Mouse (Mus musculus) ES-Bruce4 (cell line): Measurements from ENCODE around the gene Fstl4. TPM values are rescaled to one million over a fixed set of nuclear protein-coding genes. Genes with fewer than 3 reads are reported as not detected.

Experiments
- H3K27ac ChIP-seq: 2 replicates; pipeline ENCODE4 v1.5.1; 2012; ENCODE audit warnings: low read length, inconsistent platforms; ENCODE audit not compliant: insufficient read depth
- H3K27me3 ChIP-seq: 2 replicates; pipeline ENCODE4 v1.6.1; 2012; ENCODE audit warnings: mild to moderate bottlenecking, low read length, inconsistent platforms; ENCODE audit not compliant: control insufficient read depth, poor library complexity, insufficient read depth, severe bottlenecking
- H3K36me3 ChIP-seq: 2 replicates; pipeline ENCODE4 v1.6.1; 2012; ENCODE audit warnings: inconsistent platforms, mild to moderate bottlenecking, low read length, moderate library complexity; ENCODE audit not compliant: control insufficient read depth, poor library complexity, insufficient read depth, severe bottlenecking
- H3K4me1 ChIP-seq: one replicate; pipeline ENCODE4 v1.8.1; 2011; ENCODE audit warnings: low read length; ENCODE audit not compliant: control insufficient read depth, insufficient read depth
- H3K4me3 ChIP-seq: 2 replicates; pipeline ENCODE4 v1.5.1; 2011; ENCODE audit warnings: low read depth, mild to moderate bottlenecking, low read length
- H3K9ac ChIP-seq: 2 replicates; pipeline ENCODE4 v1.6.1; 2012; ENCODE audit warnings: low read depth, mild to moderate bottlenecking, inconsistent platforms; ENCODE audit not compliant: poor library complexity, severe bottlenecking
- H3K9me3 ChIP-seq: replicated peaks from 2 replicates; pipeline ENCODE4 v1.6.1; 2012; ENCODE audit warnings: mild to moderate bottlenecking, low read length, inconsistent platforms; ENCODE audit not compliant: control insufficient read depth, poor library complexity, insufficient read depth, severe bottlenecking
- CTCF ChIP-seq: IDR thresholded peaks from one replicate; pipeline ENCODE4 v1.8.1; 2011; ENCODE audit warnings: low read depth, low read length
- EP300 ChIP-seq: IDR thresholded peaks from 2 replicates; pipeline ENCODE4 v1.6.1; 2011; ENCODE audit warnings: low read depth, low read length; ENCODE audit not compliant: insufficient read depth
- POLR2A ChIP-seq: IDR thresholded peaks from one replicate; pipeline ENCODE4 v1.8.1; 2011; ENCODE audit warnings: low read length; ENCODE audit not compliant: insufficient read depth
- polyA plus RNA-seq: library from polyadenylated mRNA; stranded (reverse); fragments of >200 nt; gene quantifications from 2 replicates; pipeline ENCODE4 v1.2.4, GENCODE M21; 2011; ENCODE audit warnings: low read depth; ENCODE audit not compliant: missing spikeins, insufficient read depth, insufficient read length

Fstl4 gene
- polyA plus RNA-seq, 1 experiment: not detected

GRCm38 (mm10) chr11:52910788-52911187 lies 146.4 kb downstream of the Fstl4 start:
- no peak overlapping the region for H3K9ac ChIP-seq
- no peaks in the 10 kb centered on the region for H3K9me3 ChIP-seq
- no peaks in the 10 kb centered on the region for H3K27me3 ChIP-seq
- no peak for TF ChIP-seq CTCF
- TF ChIP-seq EP300: no peak
- no peak for TF ChIP-seq POLR2A
- H3K36me3 ChIP-seq: no peaks in the 10 kb centered on the region
- H3K4me1 ChIP-seq: no peaks in the 10 kb centered on the region
- H3K27ac ChIP-seq: no peak overlapping the region
- no peak overlapping the region for H3K4me3 ChIP-seq

DNA sequence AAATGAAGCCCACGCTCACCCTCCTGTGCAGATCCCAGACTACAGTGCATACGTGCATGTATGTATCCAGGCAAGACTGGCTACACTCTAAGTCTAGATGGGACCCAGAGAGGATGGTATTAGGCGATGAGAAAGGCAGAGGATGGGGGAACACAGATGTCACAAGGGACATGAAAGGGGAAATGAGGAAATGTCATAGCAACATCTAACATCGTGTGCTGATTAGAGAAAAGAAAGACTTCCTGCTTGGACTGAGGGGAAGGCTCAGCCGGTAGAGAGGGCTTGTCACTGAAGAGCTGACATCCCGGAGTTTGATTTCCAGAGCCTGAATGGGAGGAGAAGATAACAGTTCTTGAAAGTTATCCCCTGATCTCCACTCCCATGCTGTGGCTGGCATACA lies 150.0 kb downstream of the Fstl4 start:
- H3K4me3 ChIP-seq: no peak overlapping the region
- H3K9ac ChIP-seq: no peak overlapping the region
- TF ChIP-seq POLR2A (no peak), CTCF (no peak), EP300 (no peak)
- H3K27ac ChIP-seq: no peak overlapping the region
- H3K36me3 ChIP-seq: no peaks in the 10 kb centered on the region
- no peaks in the 10 kb centered on the region for H3K9me3 ChIP-seq
- H3K27me3 ChIP-seq: no peaks in the 10 kb centered on the region
- no peaks in the 10 kb centered on the region for H3K4me1 ChIP-seq

DNA sequence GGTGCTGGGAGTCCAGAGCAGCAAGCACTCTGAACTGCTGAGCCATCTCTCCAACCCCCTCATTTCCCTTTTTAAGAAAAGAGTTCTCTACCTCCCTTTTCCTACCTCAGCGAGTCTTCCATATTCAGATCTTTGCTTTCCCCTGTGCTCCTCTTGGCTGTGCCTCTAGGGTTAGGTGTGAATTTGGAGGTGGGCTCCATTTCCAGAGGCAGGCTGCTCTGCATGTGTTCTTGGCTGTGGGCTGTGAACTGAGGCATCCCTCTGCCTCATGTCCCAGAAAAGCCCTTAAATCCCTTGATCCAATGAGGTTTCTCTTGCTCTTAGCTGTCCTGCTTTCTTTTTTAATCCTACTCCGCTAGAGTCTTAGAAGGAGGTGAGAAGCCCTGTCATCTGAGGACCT lies 151.2 kb downstream of the Fstl4 start:
- no peaks in the 10 kb centered on the region for H3K9me3 ChIP-seq
- H3K4me3 ChIP-seq: no peak overlapping the region
- no peak overlapping the region for H3K27ac ChIP-seq
- no peaks in the 10 kb centered on the region for H3K36me3 ChIP-seq
- no peak overlapping the region for H3K9ac ChIP-seq
- no peaks in the 10 kb centered on the region for H3K27me3 ChIP-seq
- TF ChIP-seq EP300 (no peak), CTCF (no peak), POLR2A (no peak)
- H3K4me1 ChIP-seq: no peaks in the 10 kb centered on the region

- Histone ChIP-seq H3K27ac (no peak overlapping the region), H3K36me3 (no peaks in the 10 kb centered on the region), H3K27me3 (no peaks in the 10 kb centered on the region), H3K4me1 (no peaks in the 10 kb centered on the region), H3K9ac (no peak overlapping the region), H3K4me3 (no peak overlapping the region), H3K9me3 (no peaks in the 10 kb centered on the region)
- TF ChIP-seq POLR2A (no peak), EP300 (no peak), CTCF (no peak)
Observed at GRCm38 (mm10) chr11:52919231-52919960, 155.0 kb downstream of the Fstl4 start.

- no peak overlapping the region for H3K4me3 ChIP-seq
- H3K9ac ChIP-seq: no peak overlapping the region
- H3K27me3 ChIP-seq: no peaks in the 10 kb centered on the region
- TF ChIP-seq POLR2A: no peak
- no peak for TF ChIP-seq CTCF
- TF ChIP-seq EP300: no peak
- H3K36me3 ChIP-seq: no peaks in the 10 kb centered on the region
- no peaks in the 10 kb centered on the region for H3K9me3 ChIP-seq
- H3K4me1 ChIP-seq: no peaks in the 10 kb centered on the region
- no peak overlapping the region for H3K27ac ChIP-seq
Observed at GRCm38 (mm10) chr11:52924196-52924595, 159.8 kb downstream of the Fstl4 start.

GRCm38 (mm10) chr11:52928321-52928720 lies 163.9 kb downstream of the Fstl4 start:
- no peaks in the 10 kb centered on the region for H3K36me3 ChIP-seq
- no peak overlapping the region for H3K4me3 ChIP-seq
- no peak overlapping the region for H3K27ac ChIP-seq
- TF ChIP-seq POLR2A: no peak
- TF ChIP-seq CTCF: no peak
- TF ChIP-seq EP300: no peak
- H3K4me1 ChIP-seq: no peaks in the 10 kb centered on the region
- no peak overlapping the region for H3K9ac ChIP-seq
- H3K9me3 ChIP-seq: no peaks in the 10 kb centered on the region
- H3K27me3 ChIP-seq: no peaks in the 10 kb centered on the region
